Mouse (Mus musculus) embryonic facial prominence, embryonic 12.5 days (tissue): ENCODE results near the gene Zfp790. TPM values are rescaled to one million over a fixed set of nuclear protein-coding genes. Genes with fewer than 3 reads are reported as not detected.

Experiments used
- ATAC-seq: fragments of 200-750 bp; cut with Nextera tagmentation; 2 replicates; pipeline ENCODE4 v1.8.0; 2017; ENCODE audit not compliant: insufficient number of reproducible peaks, insufficient read depth, low FRiP score, low TSS enrichment
- H3K27ac ChIP-seq: fragments of 300-500 bp; sonication (generic); 2 replicates; pipeline ENCODE4 v1.5.1; 2016; ENCODE audit warnings: mild to moderate bottlenecking
- H3K27me3 ChIP-seq: fragments of 300-500 bp; sonication (generic); 2 replicates; pipeline ENCODE4 v1.6.1; 2016; ENCODE audit warnings: mild to moderate bottlenecking, moderate library complexity
- H3K36me3 ChIP-seq: fragments of 300-500 bp; sonication (generic); 2 replicates; pipeline ENCODE4 v1.6.1; 2016; ENCODE audit warnings: mild to moderate bottlenecking
- H3K4me1 ChIP-seq: fragments of 300-500 bp; sonication (generic); 2 replicates; pipeline ENCODE4 v1.6.1; 2016
- H3K4me2 ChIP-seq: fragments of 300-500 bp; sonication (generic); replicated peaks from 2 replicates; pipeline ENCODE4 v1.6.1; 2016; ENCODE audit warnings: mild to moderate bottlenecking, moderate library complexity
- H3K4me3 ChIP-seq: fragments of 300-500 bp; sonication (generic); 2 replicates; pipeline ENCODE4 v1.5.1; 2016; ENCODE audit warnings: mild to moderate bottlenecking
- H3K9ac ChIP-seq: fragments of 300-500 bp; sonication (generic); 2 replicates; pipeline ENCODE4 v1.6.1; 2016; ENCODE audit warnings: mild to moderate bottlenecking, moderate library complexity
- H3K9me3 ChIP-seq: fragments of 300-500 bp; sonication (generic); 2 replicates; pipeline ENCODE4 v1.6.1; 2016; ENCODE audit warnings: mild to moderate bottlenecking, moderate library complexity
- WGBS: fragments of 180-500 bp; shearing (Covaris S2); methylation state at CpG from one replicate; pipeline ENCODE4 v1.1.7; 2016; 5-methylcytosine and 5-hydroxymethylcytosine counted together
- polyA plus RNA-seq: library from polyadenylated mRNA; unstranded; fragments of >200 nt; fragmentation: Nextera tagmentation; extraction: Ambion mirVana; gene quantifications from 2 replicates; pipeline ENCODE4 v1.2.1, GENCODE M21; 2016

Gene Zfp790
- polyA plus RNA-seq, result 17.0 and 20.0 TPM in 2 replicates

DNA sequence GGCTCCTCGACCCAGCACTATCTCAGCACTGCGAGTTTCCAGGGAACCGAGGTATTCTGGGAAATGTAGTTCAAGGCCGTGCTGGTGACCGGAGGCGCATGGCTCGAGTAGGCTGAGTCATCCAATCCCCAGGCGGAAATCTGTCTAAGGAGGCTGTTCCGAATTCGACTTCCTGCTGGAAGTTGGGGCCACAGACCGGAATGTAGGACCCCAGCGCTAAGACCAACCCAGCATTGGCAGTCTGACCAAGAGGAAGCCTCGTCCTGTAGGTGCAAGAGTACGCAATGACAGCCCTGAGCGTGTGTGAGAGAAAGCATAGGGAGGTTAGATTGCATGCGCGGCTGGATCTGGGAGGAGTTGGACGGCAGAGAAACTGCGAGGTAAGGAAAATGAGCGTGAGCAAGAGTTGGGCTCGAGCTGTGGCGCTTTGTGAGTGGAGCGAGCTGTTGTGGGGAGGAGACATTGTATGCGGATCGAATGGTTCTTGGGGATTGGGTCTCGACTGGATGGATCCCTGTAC, at the start of gene Zfp790:
Zfp790 (plus strand) TSS at position 205 of the 520 bp plus-strand sequence.
- no peaks in the 10 kb centered on the region for H3K27me3 ChIP-seq
- peak within 1 kb of the TSS; percentile 72 for H3K4me3 ChIP-seq
- peak within 1 kb of the TSS; percentile 78 for H3K4me2 ChIP-seq
- H3K27ac ChIP-seq, result peak within 1 kb of the TSS; percentile 91
- H3K36me3 ChIP-seq, result 0 out of 2 replicates have a peak, but pooled peaks cover 5% of the 10 kb centered on the region
- H3K4me1 ChIP-seq, result peaks cover 28% of the 10 kb centered on the region
- peak; percentile 95 for ATAC-seq
- peak within 1 kb of the TSS; percentile 70 for H3K9ac ChIP-seq
- WGBS, result under 1% methylated on average over 26 of the region's 26 CpGs
- no peaks in the 10 kb centered on the region for H3K9me3 ChIP-seq

GRCm38 (mm10) chr7:29767058-29767686, 48.7 kb upstream of the Zfp790 start:
- ATAC-seq, result peak; percentile 42; the same call in 1 of the 2 replicates
- no peaks in the 10 kb centered on the region for H3K27me3 ChIP-seq
- no peaks in the 10 kb centered on the region for H3K9me3 ChIP-seq
- H3K27ac ChIP-seq, result no peak overlapping the region; the same call in 1 of the 2 replicates
- H3K36me3 ChIP-seq, result peaks cover 10% of the 10 kb centered on the region
- H3K4me3 ChIP-seq, result peak overlapping the region; percentile 77
- WGBS, result 0% methylated on average over 15 of the region's 15 CpGs
- peak overlapping the region; percentile 55 for H3K9ac ChIP-seq
- H3K4me2 ChIP-seq, result peak overlapping the region; percentile 74
- H3K4me1 ChIP-seq, result peaks cover 14% of the 10 kb centered on the region

GRCm38 (mm10) chr7:29768090-29768900, 47.6 kb upstream of the Zfp790 start, which contains the start of gene Zfp84:
Gene Zfp84 (plus strand): TSS chr7:29768552.
- H3K4me2 ChIP-seq, result peak within 1 kb of the TSS; percentile 74
- H3K9ac ChIP-seq, result peak within 1 kb of the TSS; percentile 63
- WGBS, result under 1% methylated on average over 32 of the region's 32 CpGs
- peak within 1 kb of the TSS; percentile 77 for H3K4me3 ChIP-seq
- no peaks in the 10 kb centered on the region for H3K27me3 ChIP-seq
- peaks cover 14% of the 10 kb centered on the region for H3K4me1 ChIP-seq
- H3K9me3 ChIP-seq, result no peaks in the 10 kb centered on the region
- peak; percentile 92 for ATAC-seq
- H3K36me3 ChIP-seq, result peaks cover 15% of the 10 kb centered on the region
- peak within 1 kb of the TSS; percentile 89 for H3K27ac ChIP-seq

GRCm38 (mm10) chr7:29768980-29769379, 46.9 kb upstream of the Zfp790 start:
- Histone ChIP-seq H3K27me3 (no peaks in the 10 kb centered on the region), H3K36me3 (peaks cover 22% of the 10 kb centered on the region), H3K27ac (0 out of 2 replicates have a peak overlapping the region, but pooled peaks have one; percentile 89), H3K4me2 (peak overlapping the region; percentile 74), H3K9me3 (no peaks in the 10 kb centered on the region), H3K4me3 (peak overlapping the region; percentile 77), H3K9ac (peak overlapping the region; percentile 63), H3K4me1 (peaks cover 14% of the 10 kb centered on the region)
- ATAC-seq, result no peak
- 7% methylated on average over 10 of the region's 10 CpGs for WGBS

DNA sequence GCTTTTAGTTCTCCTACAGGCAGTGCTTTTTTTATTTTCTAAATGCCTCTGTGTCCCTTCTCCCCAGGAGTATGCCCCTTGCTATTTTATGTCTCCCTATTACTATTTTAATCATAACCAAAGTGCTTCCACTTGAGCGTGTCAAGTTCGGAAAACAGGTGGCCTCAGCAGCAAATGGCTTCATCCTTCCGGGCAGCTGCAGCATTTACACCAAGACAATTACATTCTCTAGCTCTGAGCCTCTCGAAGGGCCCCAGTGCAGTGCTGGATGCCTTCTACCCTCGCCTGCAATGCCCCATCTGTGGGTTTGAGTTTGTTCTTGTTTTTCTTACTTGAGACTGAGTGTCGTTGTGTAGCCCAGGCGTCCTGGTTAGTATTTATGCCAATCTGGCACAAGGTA, 42.4 kb upstream of the Zfp790 start:
- no peak for ATAC-seq
- Histone ChIP-seq H3K9ac (no peak overlapping the region), H3K4me1 (peaks cover 9% of the 10 kb centered on the region), H3K9me3 (no peaks in the 10 kb centered on the region), H3K4me3 (no peak overlapping the region), H3K36me3 (peaks cover 66% of the 10 kb centered on the region), H3K4me2 (no peak overlapping the region), H3K27ac (no peak overlapping the region), H3K27me3 (no peaks in the 10 kb centered on the region)
- WGBS, result 86% methylated on average over 7 of the region's 7 CpGs

DNA sequence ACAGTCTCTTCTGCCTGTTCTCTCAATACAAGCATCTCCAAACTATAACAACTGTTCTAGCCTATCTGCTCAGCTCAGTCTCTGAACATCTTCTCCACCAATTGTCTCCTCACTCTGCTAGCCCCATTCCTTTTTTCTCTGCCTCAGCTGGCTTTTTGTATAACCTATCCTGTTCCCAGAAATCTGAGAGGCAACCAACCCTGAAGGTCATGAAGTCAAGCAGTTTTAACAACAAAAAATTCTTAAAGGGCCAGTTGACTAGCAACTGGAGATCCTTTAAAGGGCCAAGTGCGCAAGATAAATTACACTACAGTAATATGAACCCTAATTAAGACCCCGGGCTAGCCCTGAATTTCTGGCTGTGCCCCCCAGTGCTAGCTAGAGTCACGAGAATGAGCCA, 41.5 kb upstream of the Zfp790 start:
- peaks cover 72% of the 10 kb centered on the region for H3K36me3 ChIP-seq
- no peak for ATAC-seq

GRCm38 (mm10) chr7:29776568-29776967, 39.3 kb upstream of the Zfp790 start:
- WGBS, result 96% methylated on average over 19 of the region's 19 CpGs
- no peak overlapping the region for H3K9ac ChIP-seq
- no peak overlapping the region for H3K4me2 ChIP-seq
- no peak overlapping the region for H3K27ac ChIP-seq
- no peak overlapping the region for H3K4me3 ChIP-seq
- H3K36me3 ChIP-seq, result peaks cover 67% of the 10 kb centered on the region
- no peaks in the 10 kb centered on the region for H3K9me3 ChIP-seq
- H3K4me1 ChIP-seq, result no peaks in the 10 kb centered on the region
- no peaks in the 10 kb centered on the region for H3K27me3 ChIP-seq
- ATAC-seq, result no peak

More for the DNA sequence above, 41.5 kb upstream of the Zfp790 start:
- Histone ChIP-seq H3K9me3 (no peaks in the 10 kb centered on the region), H3K9ac (no peak overlapping the region), H3K4me2 (no peak overlapping the region), H3K4me3 (no peak overlapping the region), H3K27ac (no peak overlapping the region), H3K27me3 (no peaks in the 10 kb centered on the region), H3K4me1 (peaks cover 7% of the 10 kb centered on the region)
- 80% methylated on average over 3 of the region's 3 CpGs for WGBS

- Histone ChIP-seq H3K4me2 (no peak overlapping the region), H3K27ac (no peak overlapping the region), H3K36me3 (peaks cover 61% of the 10 kb centered on the region), H3K9ac (no peak overlapping the region), H3K9me3 (no peaks in the 10 kb centered on the region), H3K4me3 (no peak overlapping the region), H3K4me1 (no peaks in the 10 kb centered on the region), H3K27me3 (no peaks in the 10 kb centered on the region)
- ATAC-seq, result no peak
- WGBS, result 94% methylated on average over 10 of the region's 10 CpGs
Observed at GRCm38 (mm10) chr7:29777372-29777771, 38.5 kb upstream of the Zfp790 start.

DNA sequence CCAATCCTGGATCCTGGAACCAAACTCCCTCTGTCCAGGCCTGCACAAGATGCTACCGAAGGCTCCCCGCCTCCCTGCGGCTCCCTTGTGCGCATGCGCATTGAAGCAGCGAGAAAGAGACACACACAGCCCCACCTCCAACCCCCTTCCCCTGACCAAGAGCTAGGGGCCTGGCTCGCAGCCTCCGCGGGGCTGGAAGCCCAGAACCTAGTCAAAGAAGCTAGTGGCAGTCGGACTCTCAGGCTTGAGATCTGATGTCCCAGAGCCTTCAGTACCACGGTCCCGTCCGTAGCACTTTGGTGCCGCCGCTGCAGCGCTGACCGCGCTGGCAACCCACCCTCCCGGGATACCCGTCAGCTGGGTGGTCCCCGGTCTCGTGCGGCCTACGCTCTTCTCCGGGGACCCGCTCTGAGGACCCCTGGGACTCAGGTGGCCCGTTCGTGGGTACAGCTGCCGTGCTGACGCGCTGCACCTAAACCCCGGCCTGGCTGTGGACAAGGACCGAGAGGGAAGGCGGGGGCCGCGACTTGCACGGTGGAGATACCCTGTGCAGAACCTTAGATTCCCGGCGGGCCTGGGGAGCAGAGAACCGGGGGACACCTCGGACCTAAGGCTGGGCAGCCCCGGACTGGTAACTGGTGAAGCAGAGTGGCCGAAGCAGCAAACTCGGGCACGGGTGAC, 31.9 kb upstream of the Zfp790 start, which contains the start of gene Zfp30:
Zfp30 (plus strand) TSS at position 128 of the 681 bp plus-strand sequence.
- ATAC-seq, result peak; percentile 96
- peak within 1 kb of the TSS; percentile 86 for H3K4me3 ChIP-seq
- under 1% methylated on average over 45 of the region's 45 CpGs for WGBS

GRCm38 (mm10) chr7:29785023-29785422, 30.9 kb upstream of the Zfp790 start:
- peak overlapping the region; percentile 61 for H3K4me2 ChIP-seq
- peaks cover 14% of the 10 kb centered on the region for H3K4me1 ChIP-seq
- 56% methylated on average over 8 of the region's 8 CpGs for WGBS
- H3K27ac ChIP-seq, result no peak overlapping the region
- H3K36me3 ChIP-seq, result peaks cover 28% of the 10 kb centered on the region
- no peak for ATAC-seq
- no peak overlapping the region for H3K9ac ChIP-seq
- no peaks in the 10 kb centered on the region for H3K9me3 ChIP-seq
- peak overlapping the region; percentile 86 for H3K4me3 ChIP-seq
- H3K27me3 ChIP-seq, result no peaks in the 10 kb centered on the region

More for the DNA sequence above, 31.9 kb upstream of the Zfp790 start, which contains the start of gene Zfp30:
- no peaks in the 10 kb centered on the region for H3K9me3 ChIP-seq
- H3K27ac ChIP-seq, result peak within 1 kb of the TSS; percentile 86
- peak within 1 kb of the TSS; percentile 61 for H3K4me2 ChIP-seq
- peak within 1 kb of the TSS; percentile 89 for H3K9ac ChIP-seq
- H3K27me3 ChIP-seq, result no peaks in the 10 kb centered on the region
- H3K4me1 ChIP-seq, result peaks cover 14% of the 10 kb centered on the region
- peaks cover 19% of the 10 kb centered on the region for H3K36me3 ChIP-seq

GRCm38 (mm10) chr7:29785888-29786287, 30.0 kb upstream of the Zfp790 start:
- peaks cover 14% of the 10 kb centered on the region for H3K4me1 ChIP-seq
- no peak for ATAC-seq
- H3K9ac ChIP-seq, result peak overlapping the region; percentile 35; the same call in 1 of the 2 replicates
- peak overlapping the region; percentile 61 for H3K4me2 ChIP-seq
- no peaks in the 10 kb centered on the region for H3K27me3 ChIP-seq
- WGBS, result 85% methylated on average over 5 of the region's 5 CpGs
- no peaks in the 10 kb centered on the region for H3K9me3 ChIP-seq
- no peak overlapping the region for H3K27ac ChIP-seq
- H3K4me3 ChIP-seq, result peak overlapping the region; percentile 86
- H3K36me3 ChIP-seq, result peaks cover 36% of the 10 kb centered on the region
